Mouse (Mus musculus) forelimb bud, embryonic 11.5 days (tissue): ENCODE data around the gene Pck2.
A peak's percentile ranks its signal among the peaks of the same experiment; 100 is the strongest.

Source experiments
- DNase-seq: peaks from one replicate; pipeline ENCODE4 v3.0.0-alpha.2; 2012; ENCODE audit warnings: low read depth, low spot score

The Pck2 gene

GRCm38 (mm10) chr14:55540067-55540786, at the start of gene Pck2:
Pck2 (plus strand) TSS chr14:55540266.
- peak; percentile 78 for DNase-seq

GRCm38 (mm10) chr14:55490361-55491201, 49.5 kb upstream of the Pck2 start, which contains the start of gene Carmil3:
Carmil3 (plus strand) TSS chr14:55490651.
- DNase-seq = peak; percentile 58

GRCm38 (mm10) chr14:55491291-55491833, 48.7 kb upstream of the Pck2 start:
- DNase-seq = peak; percentile 57

- no peak for DNase-seq
These were observed 48.0 kb upstream of the Pck2 start for GRCm38 (mm10) chr14:55492103-55492502.

GRCm38 (mm10) chr14:55495509-55496240, 44.4 kb upstream of the Pck2 start:
- no peak for DNase-seq

- no peak for DNase-seq
These were observed 43.2 kb upstream of the Pck2 start for GRCm38 (mm10) chr14:55496761-55497448.

GRCm38 (mm10) chr14:55497449-55497821, 42.6 kb upstream of the Pck2 start:
- DNase-seq = peak; percentile 89

GRCm38 (mm10) chr14:55505612-55506011, 34.5 kb upstream of the Pck2 start:
- no peak for DNase-seq

GRCm38 (mm10) chr14:55507801-55508200, 32.3 kb upstream of the Pck2 start:
- no peak for DNase-seq

- no peak for DNase-seq
These were observed 30.5 kb upstream of the Pck2 start for GRCm38 (mm10) chr14:55509540-55509939.

GRCm38 (mm10) chr14:55510125-55510731, 29.8 kb upstream of the Pck2 start, which contains the start of gene Cpne6:
Cpne6 (plus strand) TSS chr14:55510445.
- DNase-seq = no peak

- DNase-seq = no peak
These were observed 29.0 kb upstream of the Pck2 start for GRCm38 (mm10) chr14:55511037-55511436.

GRCm38 (mm10) chr14:55513927-55514326, 26.1 kb upstream of the Pck2 start:
- no peak for DNase-seq

GRCm38 (mm10) chr14:55515846-55516245, 24.2 kb upstream of the Pck2 start:
- DNase-seq = no peak

- peak; percentile 13 for DNase-seq
These were observed 21.2 kb upstream of the Pck2 start for GRCm38 (mm10) chr14:55518897-55519296.

GRCm38 (mm10) chr14:55519604-55520003, 20.5 kb upstream of the Pck2 start:
- no peak for DNase-seq

GRCm38 (mm10) chr14:55520451-55521361, 19.4 kb upstream of the Pck2 start:
- peak; percentile 12 for DNase-seq

GRCm38 (mm10) chr14:55524062-55524461, 16.0 kb upstream of the Pck2 start:
- no peak for DNase-seq

GRCm38 (mm10) chr14:55524785-55525184, 15.3 kb upstream of the Pck2 start, which contains the start of gene Nrl:
Nrl (minus strand) TSS chr14:55524981.
- no peak for DNase-seq

- no peak for DNase-seq
These were observed 13.4 kb upstream of the Pck2 start for GRCm38 (mm10) chr14:55526674-55527073.
